Mouse (Mus musculus) spleen, adult 2 months (tissue): ENCODE data around the gene Klf12. TPM values are rescaled to one million over a fixed set of nuclear protein-coding genes. Genes with fewer than 3 reads are reported as not detected.

Source experiments
- DNase-seq, 2 experiments: peaks; one replicate each; pipeline versions ENCODE4 v3.0.0 to v3.0.0-alpha.2; 2012 to 2021; ENCODE audit warnings: low spot score in 2 of 2, low read depth in 1 of 2
- H3K27ac ChIP-seq: fragments of 200-500 bp; 2 replicates; pipeline ENCODE4 v1.5.1; 2012; ENCODE audit warnings: low read length, inconsistent platforms; ENCODE audit not compliant: insufficient read depth
- H3K27me3 ChIP-seq: fragments of 200-500 bp; 2 replicates; pipeline ENCODE4 v1.6.1; 2012; ENCODE audit warnings: mild to moderate bottlenecking, moderate library complexity, low read length, inconsistent platforms; ENCODE audit not compliant: control insufficient read depth, insufficient read depth
- H3K36me3 ChIP-seq: fragments of 200-500 bp; 2 replicates; pipeline ENCODE4 v1.6.1; 2012; ENCODE audit warnings: mild to moderate bottlenecking, low read length, inconsistent platforms; ENCODE audit not compliant: control insufficient read depth, insufficient read depth
- H3K4me1 ChIP-seq: fragments of 200-500 bp; 2 replicates; pipeline ENCODE4 v1.6.1; 2011; ENCODE audit warnings: inconsistent platforms; ENCODE audit not compliant: control insufficient read depth, insufficient read depth, insufficient read length
- H3K4me3 ChIP-seq: fragments of 200-500 bp; 2 replicates; pipeline ENCODE4 v1.5.1; 2011; ENCODE audit warnings: mild to moderate bottlenecking, inconsistent platforms; ENCODE audit not compliant: insufficient read depth, insufficient read length; ENCODE audit errors: extremely low read depth
- CTCF ChIP-seq: fragments of 200-500 bp; IDR thresholded peaks from 2 replicates; pipeline ENCODE4 v1.5.1; 2011; ENCODE audit warnings: mild to moderate bottlenecking, inconsistent platforms; ENCODE audit not compliant: insufficient read depth, insufficient read length, insufficient replicate concordance; ENCODE audit errors: extremely low read depth
- POLR2A ChIP-seq: fragments of 200-500 bp; IDR thresholded peaks from 2 replicates; pipeline ENCODE4 v1.6.1; 2011; ENCODE audit warnings: low read depth, low read length, inconsistent platforms
- WGBS: fragments of 180-500 bp; shearing (Covaris S2); methylation state at CpG from one replicate; pipeline ENCODE4 v1.1.7; 2018; 5-methylcytosine and 5-hydroxymethylcytosine counted together
- polyA plus RNA-seq: library from polyadenylated mRNA; depleted of rRNA; stranded (reverse); fragments of >200 nt; gene quantifications from 2 replicates; pipeline ENCODE4 v1.2.3, GENCODE M21; 2012

Klf12 gene
- polyA plus RNA-seq, 1 experiment = 2.5 TPM

- H3K36me3 ChIP-seq = no peaks in the 10 kb centered on the region
Observed at GRCm38 (mm10) chr14:100282651-100283050, 1.8 kb downstream of the Klf12 start.

DNA sequence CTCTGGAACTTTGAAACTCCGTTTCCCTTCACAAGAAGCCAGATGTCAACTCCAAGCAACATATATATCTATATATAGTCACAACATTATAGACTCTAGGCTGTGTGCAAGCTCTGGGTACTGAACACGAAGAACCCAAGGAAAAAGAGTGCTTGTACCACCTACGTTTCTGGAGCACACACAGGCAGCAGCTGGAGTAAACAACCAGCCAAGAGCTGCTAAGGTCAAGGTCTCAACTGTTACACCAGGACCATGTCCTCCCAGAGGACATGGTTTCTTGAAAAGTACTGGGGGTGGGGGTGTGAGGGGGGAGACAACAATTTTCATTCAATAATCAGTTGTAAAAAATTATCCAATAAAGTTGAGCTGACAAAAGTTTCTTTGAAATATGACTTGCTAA lies 2.7 kb downstream of the Klf12 start:
- H3K27ac ChIP-seq = no peak overlapping the region
- WGBS = 71% methylated on average over 3 of the region's 3 CpGs
- TF ChIP-seq CTCF = no peak

More at GRCm38 (mm10) chr14:100282651-100283050, 1.8 kb downstream of the Klf12 start:
- Histone ChIP-seq H3K4me1 (peaks cover 6% of the 10 kb centered on the region), H3K27ac (no peak overlapping the region), H3K4me3 (no peak overlapping the region), H3K27me3 (peaks cover 20% of the 10 kb centered on the region)
- no peak for DNase-seq
- 38% methylated on average over 7 of the region's 7 CpGs for WGBS
- TF ChIP-seq POLR2A (no peak), CTCF (no peak)

GRCm38 (mm10) chr14:100274179-100274578 lies 10.3 kb downstream of the Klf12 start:
- no peak overlapping the region for H3K27ac ChIP-seq
- TF ChIP-seq CTCF (no peak), POLR2A (no peak)
- no peaks in the 10 kb centered on the region for H3K4me1 ChIP-seq
- no peak overlapping the region for H3K4me3 ChIP-seq
- H3K27me3 ChIP-seq = no peaks in the 10 kb centered on the region
- 79% methylated on average over 2 of the region's 2 CpGs for WGBS
- no peaks in the 10 kb centered on the region for H3K36me3 ChIP-seq
- DNase-seq = no peak

More for the DNA sequence above, 2.7 kb downstream of the Klf12 start:
- Histone ChIP-seq H3K4me1 (peaks cover 6% of the 10 kb centered on the region), H3K27me3 (peaks cover 20% of the 10 kb centered on the region), H3K4me3 (no peak overlapping the region), H3K36me3 (no peaks in the 10 kb centered on the region)
- no peak for DNase-seq

DNA sequence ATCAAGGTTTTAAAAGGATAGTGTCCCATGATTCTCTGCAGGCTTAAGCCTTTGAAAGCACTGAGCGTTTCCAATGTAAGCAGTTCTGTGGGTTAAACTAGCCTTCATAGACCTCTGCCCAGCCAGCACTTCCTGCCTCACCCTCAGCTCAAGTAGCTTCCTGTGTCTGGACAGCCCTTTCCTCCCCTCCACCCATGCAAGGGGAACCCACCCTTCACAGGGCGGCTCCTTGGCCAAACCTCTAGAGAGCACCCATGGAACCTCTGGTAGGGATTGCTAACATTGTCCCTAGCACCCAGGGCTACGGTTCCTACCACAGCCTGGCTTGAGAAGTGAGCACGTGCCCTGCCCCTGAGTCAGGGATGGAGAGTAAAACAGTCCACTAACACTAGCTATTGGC lies 23.9 kb downstream of the Klf12 start:
- WGBS = 27% methylated on average over 4 of the region's 4 CpGs
- Histone ChIP-seq H3K27me3 (no peaks in the 10 kb centered on the region), H3K27ac (no peak overlapping the region), H3K4me3 (no peak overlapping the region), H3K36me3 (no peaks in the 10 kb centered on the region), H3K4me1 (peaks cover 3% of the 10 kb centered on the region; the same call in 1 of the 2 replicates)
- TF ChIP-seq CTCF (no peak), POLR2A (no peak)
- peak in 1 of 2 experiments; percentile 14 for DNase-seq

GRCm38 (mm10) chr14:100243046-100243445 lies 41.4 kb downstream of the Klf12 start:
- 87% methylated on average over 5 of the region's 5 CpGs for WGBS

DNA sequence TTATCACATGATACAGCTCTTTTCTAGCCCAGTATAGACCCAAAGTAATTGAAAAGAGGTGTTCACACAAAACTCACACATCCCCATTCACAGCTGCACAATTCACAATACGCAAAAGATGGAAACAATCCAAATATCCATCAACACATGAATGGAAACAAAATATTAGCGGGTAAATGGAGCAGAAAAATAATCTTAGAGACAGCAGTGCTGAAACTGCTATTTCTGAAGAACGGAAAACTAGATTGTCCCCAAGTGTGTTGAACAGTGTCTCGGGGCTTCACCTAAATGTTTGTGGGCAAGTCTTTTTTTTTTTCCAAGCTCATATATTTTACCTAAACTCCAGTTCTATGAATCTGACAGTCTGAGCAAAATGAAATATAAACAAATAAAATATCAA lies 44.6 kb downstream of the Klf12 start:
- DNase-seq = no peak
- Histone ChIP-seq H3K27ac (no peak overlapping the region), H3K36me3 (no peaks in the 10 kb centered on the region), H3K4me1 (no peaks in the 10 kb centered on the region), H3K27me3 (no peaks in the 10 kb centered on the region), H3K4me3 (no peak overlapping the region)
- WGBS = 85% methylated on average over 4 of the region's 4 CpGs
- no peak for TF ChIP-seq POLR2A
- no peak for TF ChIP-seq CTCF

More at GRCm38 (mm10) chr14:100243046-100243445, 41.4 kb downstream of the Klf12 start:
- H3K36me3 ChIP-seq = no peaks in the 10 kb centered on the region
- DNase-seq = no peak
- no peaks in the 10 kb centered on the region for H3K27me3 ChIP-seq
- TF ChIP-seq POLR2A = no peak
- H3K27ac ChIP-seq = no peak overlapping the region
- H3K4me3 ChIP-seq = no peak overlapping the region
- no peaks in the 10 kb centered on the region for H3K4me1 ChIP-seq

DNA sequence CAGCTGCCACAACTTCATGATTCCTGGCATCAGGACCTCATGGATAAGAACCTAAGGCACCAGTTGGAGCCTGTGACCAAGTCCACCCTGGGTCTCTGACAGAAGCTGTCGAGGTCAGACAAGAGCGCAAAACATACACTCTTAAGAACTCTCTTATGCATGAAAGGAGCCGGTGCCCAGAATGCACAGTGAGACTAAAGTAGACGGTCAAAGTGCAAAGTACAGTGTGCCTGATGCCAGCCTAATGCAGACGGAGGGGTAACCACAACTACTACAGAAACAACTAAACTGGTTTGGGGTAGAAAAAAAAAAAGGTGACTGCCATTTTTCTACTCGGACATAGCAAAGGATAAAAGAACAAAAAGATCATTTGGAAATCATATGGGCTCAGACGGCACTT lies 47.7 kb downstream of the Klf12 start:
- no peak overlapping the region for H3K27ac ChIP-seq
- H3K4me1 ChIP-seq = no peaks in the 10 kb centered on the region
- no peak overlapping the region for H3K4me3 ChIP-seq
- DNase-seq = no peak
- no peaks in the 10 kb centered on the region for H3K36me3 ChIP-seq
- WGBS = 90% methylated on average over 7 of the region's 7 CpGs
- H3K27me3 ChIP-seq = no peaks in the 10 kb centered on the region
- TF ChIP-seq POLR2A (no peak), CTCF (no peak)
